Mouse (Mus musculus) limb, embryonic 14.5 days (tissue): ENCODE measurements around the gene Tepp. TPM values are rescaled to one million over a fixed set of nuclear protein-coding genes. Genes with fewer than 3 reads are reported as not detected.

ENCODE experiments used
- ATAC-seq: fragments of 200-750 bp; cut with Nextera tagmentation; 2 replicates; pipeline ENCODE4 v1.8.0; 2017; ENCODE audit warnings: low read depth, moderate number of reproducible peaks, moderate TSS enrichment; ENCODE audit not compliant: low FRiP score
- DNase-seq: peaks from one replicate; pipeline ENCODE4 v3.0.0-alpha.2; 2015; ENCODE audit warnings: low spot score
- H3K27ac ChIP-seq: fragments of 300-500 bp; sonication (generic); replicated peaks from 2 replicates; pipeline ENCODE4 v1.5.1; 2014; ENCODE audit warnings: low read depth, mild to moderate bottlenecking, low read length, moderate library complexity, mixed read lengths
- H3K27me3 ChIP-seq: fragments of 300-500 bp; sonication (generic); 2 replicates; pipeline ENCODE4 v1.6.1; 2014; ENCODE audit warnings: low read length, mixed read lengths; ENCODE audit not compliant: control insufficient read depth, insufficient read depth
- H3K36me3 ChIP-seq: fragments of 300-500 bp; sonication (generic); 2 replicates; pipeline ENCODE4 v1.6.1; 2014; ENCODE audit warnings: mild to moderate bottlenecking, low read length, moderate library complexity, mixed read lengths; ENCODE audit not compliant: control insufficient read depth, insufficient read depth
- H3K4me1 ChIP-seq: fragments of 300-500 bp; sonication (generic); 2 replicates; pipeline ENCODE4 v1.6.1; 2014; ENCODE audit warnings: antibody characterized with exemption, low read length, mixed read lengths; ENCODE audit not compliant: control insufficient read depth, insufficient read depth
- H3K4me2 ChIP-seq: fragments of 300-500 bp; sonication (generic); replicated peaks from 2 replicates; pipeline ENCODE4 v1.6.1; 2014; ENCODE audit warnings: low read depth, mild to moderate bottlenecking, low read length, moderate library complexity; ENCODE audit not compliant: severe bottlenecking
- H3K4me3 ChIP-seq: fragments of 300-500 bp; sonication (generic); replicated peaks from 2 replicates; pipeline ENCODE4 v1.5.1; 2014; ENCODE audit warnings: low read length
- H3K9ac ChIP-seq: fragments of 300-500 bp; sonication (generic); 2 replicates; pipeline ENCODE4 v1.6.1; 2014; ENCODE audit warnings: mild to moderate bottlenecking, low read depth, low read length, moderate library complexity; ENCODE audit not compliant: severe bottlenecking
- H3K9me3 ChIP-seq: fragments of 300-500 bp; sonication (generic); 2 replicates; pipeline ENCODE4 v1.6.1; 2016; ENCODE audit warnings: low read length; ENCODE audit not compliant: control insufficient read depth
- POLR2A ChIP-seq: fragments of 200-500 bp; IDR thresholded peaks from 2 replicates; pipeline ENCODE4 v1.8.0; 2012; ENCODE audit warnings: inconsistent platforms, mild to moderate bottlenecking, moderate library complexity, borderline replicate concordance; ENCODE audit not compliant: insufficient read depth, insufficient read length; ENCODE audit errors: extremely low read depth
- WGBS: fragments of 180-500 bp; shearing (Covaris S2); extraction: QIAGEN DNeasy Blood & Tissue Kit; methylation state at CpG from one replicate; pipeline ENCODE4 v1.1.7; 2014; 5-methylcytosine and 5-hydroxymethylcytosine counted together
- polyA plus RNA-seq, 2 experiments: library from polyadenylated mRNA; depleted of rRNA in 1 of 2; stranded (reverse) in 1 of 2; unstranded in 1 of 2; fragments of >200 nt; fragmentation: Nextera tagmentation in 1 of 2; extraction: Ambion mirVana in 1 of 2; gene quantifications; 2 replicates each; pipeline versions ENCODE4 v1.2.1 to v1.2.3; 2012 to 2014

Gene Tepp
- polyA plus RNA-seq, 2 experiments, result 1.3 TPM; not detected in 1

- peak; percentile 65 for DNase-seq
- peak overlapping the region; percentile 90 for H3K4me2 ChIP-seq
Observed at GRCm38 (mm10) chr8:95320224-95321139, 10.1 kb downstream of the Tepp start.

GRCm38 (mm10) chr8:95323201-95323600, 12.8 kb downstream of the Tepp start:
- DNase-seq (no peak), ATAC-seq (no peak)
- peaks cover 9% of the 10 kb centered on the region for H3K4me1 ChIP-seq
- no peaks in the 10 kb centered on the region for H3K9me3 ChIP-seq
- peaks cover 46% of the 10 kb centered on the region for H3K36me3 ChIP-seq
- no peak overlapping the region for H3K9ac ChIP-seq
- H3K27ac ChIP-seq, result no peak overlapping the region
- no peak overlapping the region for H3K4me3 ChIP-seq
- WGBS, result 40% methylated on average over 3 of the region's 3 CpGs
- H3K27me3 ChIP-seq, result no peaks in the 10 kb centered on the region
- H3K4me2 ChIP-seq, result no peak overlapping the region
- no peak for TF ChIP-seq POLR2A

More at GRCm38 (mm10) chr8:95320224-95321139, 10.1 kb downstream of the Tepp start:
- peaks cover 9% of the 10 kb centered on the region for H3K4me1 ChIP-seq
- H3K9ac ChIP-seq, result peak overlapping the region; percentile 50
- H3K36me3 ChIP-seq, result peaks cover 20% of the 10 kb centered on the region
- WGBS, result 2% methylated on average over 34 of the region's 41 CpGs
- no peaks in the 10 kb centered on the region for H3K9me3 ChIP-seq
- no peaks in the 10 kb centered on the region for H3K27me3 ChIP-seq
- no peak overlapping the region for H3K27ac ChIP-seq
- ATAC-seq, result peak; percentile 59; the same call in 1 of the 2 replicates
- H3K4me3 ChIP-seq, result peak overlapping the region; percentile 42
- no peak for TF ChIP-seq POLR2A

GRCm38 (mm10) chr8:95324646-95325045, 14.3 kb downstream of the Tepp start:
- Histone ChIP-seq H3K4me2 (no peak overlapping the region), H3K27ac (no peak overlapping the region), H3K36me3 (peaks cover 60% of the 10 kb centered on the region), H3K9ac (no peak overlapping the region), H3K4me3 (no peak overlapping the region), H3K9me3 (no peaks in the 10 kb centered on the region), H3K27me3 (no peaks in the 10 kb centered on the region), H3K4me1 (peaks cover 9% of the 10 kb centered on the region)
- WGBS, result 80% methylated on average over 5 of the region's 5 CpGs
- ATAC-seq (no peak), DNase-seq (no peak)
- TF ChIP-seq POLR2A, result no peak

- 90% methylated on average over 5 of the region's 5 CpGs for WGBS
Observed at GRCm38 (mm10) chr8:95326822-95327221, 16.5 kb downstream of the Tepp start.

GRCm38 (mm10) chr8:95327866-95328465, 17.6 kb downstream of the Tepp start:
- no peaks in the 10 kb centered on the region for H3K27me3 ChIP-seq
- H3K27ac ChIP-seq, result no peak overlapping the region
- no peak for ATAC-seq

More at GRCm38 (mm10) chr8:95326822-95327221, 16.5 kb downstream of the Tepp start:
- Histone ChIP-seq H3K9ac (no peak overlapping the region), H3K4me1 (peaks cover 14% of the 10 kb centered on the region), H3K9me3 (no peaks in the 10 kb centered on the region), H3K27me3 (no peaks in the 10 kb centered on the region), H3K36me3 (peaks cover 60% of the 10 kb centered on the region), H3K4me2 (no peak overlapping the region), H3K27ac (no peak overlapping the region), H3K4me3 (no peak overlapping the region)
- DNase-seq, result no peak
- no peak for ATAC-seq
- no peak for TF ChIP-seq POLR2A

More at GRCm38 (mm10) chr8:95327866-95328465, 17.6 kb downstream of the Tepp start:
- Histone ChIP-seq H3K9ac (no peak overlapping the region), H3K36me3 (peaks cover 60% of the 10 kb centered on the region), H3K4me3 (no peak overlapping the region), H3K4me1 (peaks cover 14% of the 10 kb centered on the region), H3K4me2 (no peak overlapping the region), H3K9me3 (no peaks in the 10 kb centered on the region)
- DNase-seq, result no peak
- no peak for TF ChIP-seq POLR2A
- 87% methylated on average over 42 of the region's 46 CpGs for WGBS
